Mouse (Mus musculus) midbrain, embryonic 14.5 days (tissue): ENCODE results near the gene Mtch2. TPM values are rescaled to one million over a fixed set of nuclear protein-coding genes. Genes with fewer than 3 reads are reported as not detected.

Experiments
- ATAC-seq: fragments of 200-750 bp; cut with Nextera tagmentation; 2 replicates; pipeline ENCODE4 v1.8.0; 2017; ENCODE audit warnings: moderate number of reproducible peaks, moderate library complexity; ENCODE audit not compliant: low FRiP score, low TSS enrichment
- DNase-seq: peaks from one replicate; pipeline ENCODE4 v3.0.0-alpha.2; 2015
- H3K27ac ChIP-seq: fragments of 300-500 bp; sonication (generic); replicated peaks from 2 replicates; pipeline ENCODE4 v1.5.1; 2014; ENCODE audit warnings: mild to moderate bottlenecking, low read depth, low read length, moderate library complexity
- H3K27me3 ChIP-seq: fragments of 300-500 bp; sonication (generic); 2 replicates; pipeline ENCODE4 v1.6.1; 2014; ENCODE audit warnings: low read length, control low read depth, mixed read lengths; ENCODE audit not compliant: control insufficient read depth, insufficient read depth
- H3K36me3 ChIP-seq: fragments of 300-500 bp; sonication (generic); 2 replicates; pipeline ENCODE4 v1.6.1; 2014; ENCODE audit warnings: low read length, control low read depth; ENCODE audit not compliant: control insufficient read depth, insufficient read depth
- H3K4me1 ChIP-seq: fragments of 300-500 bp; sonication (generic); 2 replicates; pipeline ENCODE4 v1.6.1; 2014; ENCODE audit warnings: mild to moderate bottlenecking, antibody characterized with exemption, low read length, control low read depth; ENCODE audit not compliant: control insufficient read depth, insufficient read depth
- H3K4me2 ChIP-seq: fragments of 300-500 bp; sonication (generic); 2 replicates; pipeline ENCODE4 v1.6.1; 2014; ENCODE audit warnings: mild to moderate bottlenecking, low read length, moderate library complexity
- H3K4me3 ChIP-seq: fragments of 300-500 bp; sonication (generic); replicated peaks from 2 replicates; pipeline ENCODE4 v1.5.1; 2014; ENCODE audit warnings: low read depth, low read length
- H3K9ac ChIP-seq: fragments of 300-500 bp; sonication (generic); replicated peaks from 2 replicates; pipeline ENCODE4 v1.6.1; 2014; ENCODE audit warnings: mild to moderate bottlenecking, low read length, moderate library complexity
- H3K9me3 ChIP-seq: fragments of 300-500 bp; sonication (generic); 2 replicates; pipeline ENCODE4 v1.6.1; 2016; ENCODE audit warnings: low read length, control low read depth, mixed read lengths; ENCODE audit not compliant: control insufficient read depth
- WGBS: fragments of 180-500 bp; shearing (Covaris S2); extraction: QIAGEN DNeasy Blood & Tissue Kit; methylation state at CpG from one replicate; pipeline ENCODE4 v1.1.7; 2014; 5-methylcytosine and 5-hydroxymethylcytosine counted together
- polyA plus RNA-seq: library from polyadenylated mRNA; unstranded; fragments of >200 nt; fragmentation: Nextera tagmentation; extraction: Ambion mirVana; gene quantifications from 2 replicates; pipeline ENCODE4 v1.2.1, GENCODE M21; 2014

The Mtch2 gene
- polyA plus RNA-seq, 1 experiment from 2014 or later = 280 TPM

GRCm38 (mm10) chr2:90846171-90846570 lies 784 bp upstream of the Mtch2 start:
- Histone ChIP-seq H3K27ac (peak overlapping the region; percentile 90), H3K9me3 (no peaks in the 10 kb centered on the region), H3K27me3 (no peaks in the 10 kb centered on the region), H3K4me1 (peaks cover 23% of the 10 kb centered on the region), H3K4me2 (peak overlapping the region; percentile 63), H3K9ac (peak overlapping the region; percentile 86), H3K36me3 (peaks cover 18% of the 10 kb centered on the region), H3K4me3 (peak overlapping the region; percentile 87)
- ATAC-seq (no peak), DNase-seq (peak; percentile 18)
- WGBS = 49% methylated on average over 6 of the region's 6 CpGs

GRCm38 (mm10) chr2:90846597-90846954 lies 379 bp upstream of the Mtch2 start:
- peak overlapping the region; percentile 87 for H3K4me3 ChIP-seq
- peaks cover 22% of the 10 kb centered on the region for H3K36me3 ChIP-seq
- no peak; the same call in 1 of the 2 replicates for ATAC-seq
- H3K27ac ChIP-seq = peak overlapping the region; percentile 90
- H3K9ac ChIP-seq = peak overlapping the region; percentile 86
- WGBS = 1% methylated on average over 8 of the region's 8 CpGs
- no peak for DNase-seq
- peak overlapping the region; percentile 63 for H3K4me2 ChIP-seq
- no peaks in the 10 kb centered on the region for H3K27me3 ChIP-seq
- peaks cover 23% of the 10 kb centered on the region for H3K4me1 ChIP-seq
- no peaks in the 10 kb centered on the region for H3K9me3 ChIP-seq

- peak overlapping the region; percentile 63 for H3K4me2 ChIP-seq
- peaks cover 23% of the 10 kb centered on the region for H3K4me1 ChIP-seq
- peak overlapping the region; percentile 87 for H3K4me3 ChIP-seq
- H3K27me3 ChIP-seq = no peaks in the 10 kb centered on the region
- peaks cover 25% of the 10 kb centered on the region for H3K36me3 ChIP-seq
- ATAC-seq = no peak
- H3K9ac ChIP-seq = peak overlapping the region; percentile 86
- peak overlapping the region; percentile 90 for H3K27ac ChIP-seq
- DNase-seq = peak; percentile 66
- under 1% methylated on average over 13 of the region's 13 CpGs for WGBS
- no peaks in the 10 kb centered on the region for H3K9me3 ChIP-seq
Observed at GRCm38 (mm10) chr2:90847681-90848050, 711 bp downstream of the Mtch2 start.

- Histone ChIP-seq H3K36me3 (peaks cover 30% of the 10 kb centered on the region), H3K4me1 (peaks cover 23% of the 10 kb centered on the region), H3K4me2 (peak overlapping the region; percentile 63), H3K9ac (peak overlapping the region; percentile 86; the same call in 1 of the 2 replicates), H3K4me3 (peak overlapping the region; percentile 87), H3K27ac (no peak overlapping the region), H3K27me3 (no peaks in the 10 kb centered on the region), H3K9me3 (no peaks in the 10 kb centered on the region)
- 95% methylated on average over 5 of the region's 5 CpGs for WGBS
- no peak for ATAC-seq
- no peak for DNase-seq
Observed at GRCm38 (mm10) chr2:90848331-90848730, 1.4 kb downstream of the Mtch2 start.

- Histone ChIP-seq H3K27ac (no peak overlapping the region), H3K9ac (no peak overlapping the region), H3K36me3 (peaks cover 49% of the 10 kb centered on the region), H3K4me1 (peaks cover 23% of the 10 kb centered on the region), H3K4me3 (no peak overlapping the region), H3K4me2 (no peak overlapping the region), H3K27me3 (no peaks in the 10 kb centered on the region), H3K9me3 (no peaks in the 10 kb centered on the region)
- DNase-seq = no peak
- no peak for ATAC-seq
- 100% methylated on average over 1 of the region's 1 CpGs for WGBS
Observed at GRCm38 (mm10) chr2:90850401-90850800, 3.4 kb downstream of the Mtch2 start.

- DNase-seq = no peak
Observed at GRCm38 (mm10) chr2:90861486-90861885, 14.5 kb downstream of the Mtch2 start.

GRCm38 (mm10) chr2:90864184-90864583 lies 17.2 kb downstream of the Mtch2 start:
- no peak overlapping the region for H3K9ac ChIP-seq
- H3K4me3 ChIP-seq = no peak overlapping the region
- DNase-seq (peak; percentile 39), ATAC-seq (no peak)
- H3K9me3 ChIP-seq = no peaks in the 10 kb centered on the region
- H3K4me1 ChIP-seq = no peaks in the 10 kb centered on the region
- no peak overlapping the region for H3K27ac ChIP-seq
- H3K4me2 ChIP-seq = no peak overlapping the region
- peaks cover 86% of the 10 kb centered on the region for H3K36me3 ChIP-seq
- H3K27me3 ChIP-seq = no peaks in the 10 kb centered on the region

More at GRCm38 (mm10) chr2:90861486-90861885, 14.5 kb downstream of the Mtch2 start:
- Histone ChIP-seq H3K9ac (no peak overlapping the region), H3K9me3 (no peaks in the 10 kb centered on the region), H3K36me3 (peaks cover 84% of the 10 kb centered on the region), H3K4me2 (no peak overlapping the region), H3K27ac (no peak overlapping the region), H3K27me3 (no peaks in the 10 kb centered on the region), H3K4me1 (no peaks in the 10 kb centered on the region), H3K4me3 (no peak overlapping the region)
- ATAC-seq = no peak
- 95% methylated on average over 2 of the region's 2 CpGs for WGBS

GRCm38 (mm10) chr2:90866524-90866923 lies 19.6 kb downstream of the Mtch2 start:
- Histone ChIP-seq H3K27me3 (no peaks in the 10 kb centered on the region), H3K36me3 (peaks cover 66% of the 10 kb centered on the region), H3K4me2 (no peak overlapping the region), H3K27ac (no peak overlapping the region), H3K9me3 (no peaks in the 10 kb centered on the region), H3K4me3 (no peak overlapping the region), H3K9ac (no peak overlapping the region), H3K4me1 (no peaks in the 10 kb centered on the region)
- 25% methylated on average over 3 of the region's 3 CpGs for WGBS
- ATAC-seq (peak; percentile 91), DNase-seq (peak; percentile 94)

GRCm38 (mm10) chr2:90870136-90870601 lies 23.2 kb downstream of the Mtch2 start:
- Histone ChIP-seq H3K27ac (no peak overlapping the region), H3K4me3 (no peak overlapping the region), H3K4me2 (no peak overlapping the region), H3K36me3 (peaks cover 33% of the 10 kb centered on the region), H3K27me3 (no peaks in the 10 kb centered on the region), H3K9me3 (no peaks in the 10 kb centered on the region), H3K9ac (no peak overlapping the region), H3K4me1 (no peaks in the 10 kb centered on the region)
- ATAC-seq (no peak), DNase-seq (no peak)
- 53% methylated on average over 4 of the region's 4 CpGs for WGBS
